14 mouse cellular contexts compared by ENCODE assay signal in genomic region chr1:132311174-132311859, GRCm38 (mm10). TPM values are rescaled to one million over a fixed set of nuclear protein-coding genes. Genes with fewer than 3 reads are reported as not detected.
DNase-seq lines count a peak whose midpoint lies in the region; ATAC-seq lines count a peak whose summit lies in the region.
"Had no signal": no experiment of that assay in that cellular context is flagged by ENCODE, and none has a peak within 500 bp of the region (broad histone marks: within the 10 kb centered on the region; RNA-seq: fewer than 3 reads in every experiment).

No protein-coding gene starts in this region.

- peak overlapping the region; percentile 25 for H3K27ac ChIP-seq in hindbrain, embryonic 10.5 days
- no peak overlapping the region for H3K27ac ChIP-seq in hindbrain, embryonic 12.5 days
- peak overlapping the region; percentile 40; the same call in 1 of the 2 replicates for H3K27ac ChIP-seq in heart, embryonic 16.5 days (ENCODE audit: low read length)
- H3K27ac ChIP-seq: embryonic facial prominence, embryonic 13.5 days; forebrain, embryonic 12.5 days; layer of hippocampus, adult 2 months; limb, embryonic 10.5 days had no signal

- DNase-seq in hindbrain, embryonic 10.5 days (ENCODE audit: low spot score): no peak
- DNase-seq in thymus, postnatal 14 days: peak; percentile 18
- no peak for DNase-seq in thymus, postnatal 0 days (ENCODE audit: low spot score)
- no peak for DNase-seq in gastrocnemius, postnatal 4 days (ENCODE audit: low spot score in 2 of 2)
- DNase-seq in embryo, embryonic 10 days (ENCODE audit: low spot score): no peak
- DNase-seq: gastrocnemius, postnatal 25 days; midbrain, embryonic 14.5 days had no signal

- no peak overlapping the region for H3K4me2 ChIP-seq in hindbrain, embryonic 12.5 days (replicated peaks)
- H3K4me2 ChIP-seq in heart, embryonic 16.5 days (ENCODE audit: low read depth, low read length): peak overlapping the region; percentile 1; the same call in 1 of the 2 replicates
- H3K4me2 ChIP-seq: embryonic facial prominence, embryonic 13.5 days; forebrain, embryonic 12.5 days had no signal

- no peak overlapping the region for H3K9ac ChIP-seq in hindbrain, embryonic 12.5 days
- no peak overlapping the region for H3K9ac ChIP-seq in heart, embryonic 16.5 days (ENCODE audit: low read length)
- H3K9ac ChIP-seq: embryonic facial prominence, embryonic 13.5 days; forebrain, embryonic 12.5 days had no signal

- no peak for ATAC-seq in hindbrain, embryonic 12.5 days (ENCODE audit: low FRiP score)
- peak; percentile 52; the same call in 1 of the 2 replicates for ATAC-seq in heart, embryonic 16.5 days (replicated peaks; ENCODE audit: extremely low read depth, insufficient read depth, low FRiP score)
- ATAC-seq: inflammation-experienced regulatory T-cells, adult 6 months had no signal

- H3K27me3 ChIP-seq in hindbrain, embryonic 10.5 days (ENCODE audit: insufficient read depth, poor library complexity, severe bottlenecking): peaks cover 17% of the 10 kb centered on the region; the same call in 1 of the 2 replicates
- H3K27me3 ChIP-seq in hindbrain, embryonic 12.5 days: peaks cover 12% of the 10 kb centered on the region; the same call in 1 of the 2 replicates
- H3K27me3 ChIP-seq in heart, embryonic 16.5 days (ENCODE audit: control insufficient read depth, insufficient read depth, low read length): peaks cover 3% of the 10 kb centered on the region

- no peak overlapping the region for H3K4me3 ChIP-seq in hindbrain, embryonic 10.5 days
- no peak overlapping the region for H3K4me3 ChIP-seq in hindbrain, embryonic 12.5 days
- no peak overlapping the region for H3K4me3 ChIP-seq in heart, embryonic 16.5 days (ENCODE audit: low read length)
- H3K4me3 ChIP-seq: embryonic facial prominence, embryonic 13.5 days; forebrain, embryonic 12.5 days; layer of hippocampus, adult 2 months; limb, embryonic 10.5 days had no signal

- H3K4me1 ChIP-seq in hindbrain, embryonic 10.5 days (replicated peaks): peaks cover 43% of the 10 kb centered on the region
- H3K4me1 ChIP-seq in hindbrain, embryonic 12.5 days: 0 out of 2 replicates have a peak, but pooled peaks cover 8% of the 10 kb centered on the region
- H3K4me1 ChIP-seq in heart, embryonic 16.5 days (ENCODE audit: control insufficient read depth, insufficient read depth, low read length): peaks cover 26% of the 10 kb centered on the region

- no peaks in the 10 kb centered on the region for H3K9me3 ChIP-seq in hindbrain, embryonic 10.5 days
- H3K9me3 ChIP-seq in hindbrain, embryonic 12.5 days (replicated peaks): no peaks in the 10 kb centered on the region
- no peaks in the 10 kb centered on the region for H3K9me3 ChIP-seq in heart, embryonic 16.5 days (replicated peaks; ENCODE audit: control insufficient read depth, low read length)
- H3K9me3 ChIP-seq: embryonic facial prominence, embryonic 13.5 days; forebrain, embryonic 12.5 days; limb, embryonic 10.5 days had no signal

- no peaks in the 10 kb centered on the region for H3K36me3 ChIP-seq in hindbrain, embryonic 10.5 days
- H3K36me3 ChIP-seq in hindbrain, embryonic 12.5 days: no peaks in the 10 kb centered on the region
- H3K36me3 ChIP-seq in heart, embryonic 16.5 days (ENCODE audit: control insufficient read depth, insufficient read depth): no peaks in the 10 kb centered on the region
- H3K36me3 ChIP-seq: embryonic facial prominence, embryonic 13.5 days; forebrain, embryonic 12.5 days; limb, embryonic 10.5 days had no signal

- 78% methylated on average over 10 of the region's 10 CpGs for WGBS in hindbrain, embryonic 10.5 days
- WGBS in hindbrain, embryonic 12.5 days: 77% methylated on average over 10 of the region's 10 CpGs
- 22% methylated on average over 10 of the region's 10 CpGs for WGBS in heart, embryonic 16.5 days

RNA-seq across cellular contexts. Expression of gene Nuak2, which starts 4.6 kb away (rescaled TPM):
- polyA plus RNA-seq in hindbrain, embryonic 10.5 days (2016; fragmentation: Nextera tagmentation; extraction: Ambion mirVana): 42.3 and 44.4 TPM in 2 replicates
- 29.7 and 30.0 TPM in 2 replicates for polyA plus RNA-seq in hindbrain, embryonic 12.5 days (2016; fragmentation: Nextera tagmentation; extraction: Ambion mirVana)
- 1.7 and 2.2 TPM in 2 replicates for polyA plus RNA-seq in thymus, postnatal 0 days (2015; fragmentation: Nextera tagmentation; extraction: Ambion mirVana)
- polyA plus RNA-seq in heart, embryonic 16.5 days (2015; fragmentation: Nextera tagmentation; extraction: Ambion mirVana): 3.4 and 4.3 TPM in 2 replicates
- 1 to 10 TPM; 2.8 to 2.9 TPM for total RNA-seq in gastrocnemius, postnatal 4 days (2021)

RNA-seq across cellular contexts. Expression of gene Klhdc8a, which starts 12.9 kb away (rescaled TPM):
- 1.0 and 3.5 TPM in 2 replicates for polyA plus RNA-seq in hindbrain, embryonic 10.5 days (2016; fragmentation: Nextera tagmentation; extraction: Ambion mirVana)
- 5.1 and 5.3 TPM in 2 replicates for polyA plus RNA-seq in hindbrain, embryonic 12.5 days (2016; fragmentation: Nextera tagmentation; extraction: Ambion mirVana)
- 3.6 and 4.5 TPM in 2 replicates for polyA plus RNA-seq in thymus, postnatal 0 days (2015; fragmentation: Nextera tagmentation; extraction: Ambion mirVana)
- 0.49 and 0.62 TPM in 2 replicates for polyA plus RNA-seq in heart, embryonic 16.5 days (2015; fragmentation: Nextera tagmentation; extraction: Ambion mirVana)
- total RNA-seq in gastrocnemius, postnatal 4 days (2021): under 1 TPM; 0.49 to 0.98 TPM
- polyA plus RNA-seq: inflammation-experienced regulatory T-cells, adult 6 months; limb, embryonic 10.5 days had no signal
